Mouse (Mus musculus): ENCODE data around the gene Clec11a.

GRCm38 (mm10) chr7:44335031-44335878 lies 28.6 kb upstream of the Clec11a start:
- TF ChIP-seq POLR2A (IDR thresholded peaks at IDR 0.05; ENCODE audit: low read depth, low read length) (no peak), CTCF (IDR thresholded peaks at IDR 0.05; ENCODE audit: extremely low read depth, insufficient read depth, insufficient read length, insufficient replicate concordance) (no peak)

Data from spleen, adult 2 months (tissue).